Mouse (Mus musculus): ENCODE results near the gene Zfp758. TPM values are rescaled to one million over a fixed set of nuclear protein-coding genes. Genes with fewer than 3 reads are reported as not detected.

The Zfp758 gene
- polyA plus RNA-seq, 1 experiment from 2014 or later: 7.9 TPM

DNA sequence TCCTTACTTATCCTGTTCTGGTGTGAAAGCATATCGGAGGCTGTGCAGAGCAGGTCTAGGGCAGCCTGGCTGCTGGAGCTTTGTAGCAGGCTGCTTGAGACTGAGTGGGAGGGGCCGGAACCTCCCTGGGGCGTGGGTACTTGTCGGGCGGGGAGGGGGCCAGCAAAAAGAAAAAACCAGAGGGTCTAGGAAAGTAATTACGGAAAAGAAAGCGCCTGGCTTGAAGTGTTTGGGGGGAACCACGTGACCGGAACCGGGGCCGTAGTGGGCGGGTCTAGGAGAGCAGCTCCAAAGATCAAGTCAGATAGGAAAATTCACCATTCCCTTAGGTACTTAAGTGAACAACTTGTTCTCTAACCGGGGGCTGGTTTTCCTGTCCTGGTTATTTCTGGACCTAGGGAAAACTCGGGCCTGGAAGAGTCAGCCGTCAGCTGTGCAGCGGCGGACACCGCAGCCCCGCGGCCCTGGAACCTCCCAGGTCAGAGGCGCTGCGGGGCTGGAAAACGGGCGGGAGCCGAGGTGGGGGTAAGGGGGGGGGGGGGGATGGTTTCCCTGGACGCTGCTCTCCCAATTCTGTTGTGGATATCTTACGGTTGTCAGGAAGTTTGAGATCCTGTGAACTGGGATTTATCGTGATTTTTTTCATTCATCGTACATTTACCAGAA is 62.8 kb downstream of the Zfp758 start, which contains the start of gene Zfp946:
TSS of gene Zfp946 (plus strand) at position 271 of the 666 bp plus-strand sequence.
- peak; percentile 92 for ATAC-seq (replicated peaks; ENCODE audit: extremely low read depth, insufficient read depth, low FRiP score)
- WGBS: under 1% methylated on average over 29 of the region's 29 CpGs
- H3K4me2 ChIP-seq (ENCODE audit: low read depth, low read length): peak within 1 kb of the TSS; percentile 87
- peaks cover 3% of the 10 kb centered on the region for H3K4me1 ChIP-seq (ENCODE audit: control insufficient read depth, insufficient read depth, low read length)
- peak within 1 kb of the TSS; percentile 87 for H3K4me3 ChIP-seq (ENCODE audit: low read length)
- H3K36me3 ChIP-seq (ENCODE audit: control insufficient read depth, insufficient read depth): no peaks in the 10 kb centered on the region
- no peaks in the 10 kb centered on the region for H3K9me3 ChIP-seq (replicated peaks; ENCODE audit: control insufficient read depth, low read length)
- no peaks in the 10 kb centered on the region for H3K27me3 ChIP-seq (ENCODE audit: control insufficient read depth, insufficient read depth, low read length)
- H3K27ac ChIP-seq (ENCODE audit: low read length): peak within 1 kb of the TSS; percentile 81
- H3K9ac ChIP-seq (ENCODE audit: low read length): peak within 1 kb of the TSS; percentile 80

DNA sequence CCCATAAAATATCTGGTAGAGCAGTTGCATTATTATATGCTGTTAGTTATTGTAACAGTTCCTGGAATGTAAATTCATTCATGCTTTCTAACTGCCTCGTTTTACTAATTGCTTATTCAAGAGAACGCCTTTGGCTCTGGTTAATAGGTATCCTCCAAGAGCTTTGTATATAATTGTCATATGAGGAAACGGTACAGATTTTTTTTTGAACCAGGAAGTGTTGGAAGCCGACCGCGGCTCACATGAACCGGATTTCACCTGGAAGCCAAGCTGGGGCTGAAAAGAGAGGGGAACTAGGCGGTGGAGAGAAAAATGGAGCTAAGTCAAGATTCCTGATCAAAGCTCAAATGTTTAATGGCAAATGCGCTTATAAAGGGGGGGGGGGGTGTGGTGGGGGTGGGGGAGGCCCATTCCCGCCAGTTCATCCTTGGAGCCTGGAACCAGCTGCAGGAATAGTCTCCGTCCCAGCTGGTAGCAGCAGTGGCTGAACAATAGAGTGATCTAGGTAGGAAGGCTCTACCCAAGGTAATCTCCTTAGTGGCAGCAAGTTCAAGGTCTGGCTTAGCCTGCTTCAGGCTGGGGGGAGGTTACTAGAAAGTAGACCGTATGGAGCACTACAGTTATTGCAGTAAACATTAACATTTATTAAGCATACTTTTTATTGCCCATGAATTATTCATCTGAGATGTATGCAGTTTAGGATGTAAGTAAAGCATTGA is 63.5 kb downstream of the Zfp758 start:
- no peak for ATAC-seq (replicated peaks; ENCODE audit: extremely low read depth, insufficient read depth, low FRiP score)
- peak overlapping the region; percentile 87 for H3K4me3 ChIP-seq (ENCODE audit: low read length)
- no peaks in the 10 kb centered on the region for H3K36me3 ChIP-seq (ENCODE audit: control insufficient read depth, insufficient read depth)
- H3K9ac ChIP-seq (ENCODE audit: low read length): peak overlapping the region; percentile 80
- no peaks in the 10 kb centered on the region for H3K9me3 ChIP-seq (replicated peaks; ENCODE audit: control insufficient read depth, low read length)
- 4% methylated on average over 12 of the region's 12 CpGs for whole genome bisulfite sequencing
- no peak overlapping the region for H3K27ac ChIP-seq (ENCODE audit: low read length)
- H3K4me1 ChIP-seq (ENCODE audit: control insufficient read depth, insufficient read depth, low read length): peaks cover 3% of the 10 kb centered on the region
- H3K27me3 ChIP-seq (ENCODE audit: control insufficient read depth, insufficient read depth, low read length): no peaks in the 10 kb centered on the region
- H3K4me2 ChIP-seq (ENCODE audit: low read depth, low read length): peak overlapping the region; percentile 87

Other genes with a start within 250 kb of the Zfp758 start
- 2.3 and 2.7 TPM in 2 replicates for gene Zfp947, start 195.3 kb upstream of the Zfp758 start, polyA plus RNA-seq (2015; fragmentation: Nextera tagmentation; extraction: Ambion mirVana)
- gene Zfp994, start 135.8 kb upstream of the Zfp758 start, polyA plus RNA-seq (2015; fragmentation: Nextera tagmentation; extraction: Ambion mirVana): 1.7 TPM in 2 replicates
- 6.4 and 7.4 TPM in 2 replicates for gene CT030661.1, start 46.6 kb upstream of the Zfp758 start, polyA plus RNA-seq (2015; fragmentation: Nextera tagmentation; extraction: Ambion mirVana)
- gene Zfp944, start 53 bp upstream of the Zfp758 start, polyA plus RNA-seq (2015; fragmentation: Nextera tagmentation; extraction: Ambion mirVana): 8.5 TPM in 2 replicates
- 6.3 and 7.4 TPM in 2 replicates for gene Zfp946, start 62.8 kb downstream of the Zfp758 start, polyA plus RNA-seq (2015; fragmentation: Nextera tagmentation; extraction: Ambion mirVana)
- not detected in 2 replicates for gene Vmn2r111, start 212.0 kb downstream of the Zfp758 start, polyA plus RNA-seq (2015; fragmentation: Nextera tagmentation; extraction: Ambion mirVana)
- not detected in 2 replicates for gene Vmn2r112, start 239.5 kb downstream of the Zfp758 start, polyA plus RNA-seq (2015; fragmentation: Nextera tagmentation; extraction: Ambion mirVana)